Comparison of ENCODE assay signal across 29 mouse cellular contexts in the genomic region with DNA sequence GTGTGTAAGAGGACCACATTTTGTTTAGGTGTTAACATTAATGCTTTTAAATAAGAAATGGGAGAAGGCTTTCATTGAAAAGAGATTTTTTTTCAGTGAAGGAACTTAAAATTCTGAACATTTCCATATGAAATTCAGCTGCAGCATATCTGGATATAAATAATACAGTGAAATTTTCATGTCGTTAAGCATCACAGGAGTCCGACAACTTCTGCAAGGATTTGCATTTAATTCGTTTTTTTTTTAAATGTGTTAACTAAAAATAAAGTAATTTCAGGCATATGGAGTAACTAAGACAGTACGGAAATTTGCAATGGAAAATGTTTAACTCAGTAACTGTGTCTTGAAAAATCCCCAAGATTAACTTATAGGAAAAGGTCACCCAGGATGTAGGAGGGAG.
DNase-seq lines count a peak whose midpoint lies in the region; ATAC-seq and TF ChIP-seq lines count a peak whose summit lies in the region.
"Had no signal": no experiment of that assay in that cellular context is flagged by ENCODE, and none has a peak within 500 bp of the region (broad histone marks: within the 10 kb centered on the region; RNA-seq: fewer than 3 reads in every experiment).

No protein-coding gene starts in this region.

- no peak overlapping the region for H3K4me3 ChIP-seq in forebrain, embryonic 15.5 days
- no peak overlapping the region for H3K4me3 ChIP-seq in forebrain, embryonic 10.5 days
- no peak overlapping the region for H3K4me3 ChIP-seq in cortical plate, adult 2 months (ENCODE audit: insufficient read depth, low read length)
- H3K4me3 ChIP-seq: embryonic facial prominence, embryonic 10.5 days; embryonic facial prominence, embryonic 13.5 days; erythroblast, embryonic 14.5 days; gastrocnemius, adult 2 months; heart, embryonic 12.5 days; heart, embryonic 15.5 days; hindbrain, embryonic 10.5 days; hindbrain, embryonic 13.5 days; intestine, embryonic 15.5 days had no signal

- H3K4me1 ChIP-seq in forebrain, embryonic 15.5 days = no peaks in the 10 kb centered on the region
- H3K4me1 ChIP-seq in forebrain, embryonic 10.5 days = no peaks in the 10 kb centered on the region
- no peaks in the 10 kb centered on the region for H3K4me1 ChIP-seq in cortical plate, adult 2 months (ENCODE audit: control insufficient read depth, insufficient read depth, low read length)
- H3K4me1 ChIP-seq: embryonic facial prominence, embryonic 10.5 days; embryonic facial prominence, embryonic 13.5 days; heart, embryonic 12.5 days; heart, embryonic 15.5 days; hindbrain, embryonic 10.5 days; hindbrain, embryonic 13.5 days; intestine, embryonic 15.5 days had no signal

- H3K36me3 ChIP-seq in forebrain, embryonic 15.5 days = no peaks in the 10 kb centered on the region
- no peaks in the 10 kb centered on the region for H3K36me3 ChIP-seq in forebrain, embryonic 10.5 days (replicated peaks)
- H3K36me3 ChIP-seq: embryonic facial prominence, embryonic 10.5 days; embryonic facial prominence, embryonic 13.5 days; heart, embryonic 12.5 days; heart, embryonic 15.5 days; hindbrain, embryonic 10.5 days; hindbrain, embryonic 13.5 days; intestine, embryonic 15.5 days had no signal

- 0 out of 2 replicates have a peak overlapping the region, but pooled peaks have one; percentile 8 for H3K27ac ChIP-seq in forebrain, embryonic 15.5 days (replicated peaks)
- no peak overlapping the region for H3K27ac ChIP-seq in forebrain, embryonic 10.5 days
- H3K27ac ChIP-seq in cortical plate, adult 2 months (ENCODE audit: insufficient read depth, low read length) = peak overlapping the region; percentile 93
- H3K27ac ChIP-seq: embryonic facial prominence, embryonic 10.5 days; embryonic facial prominence, embryonic 13.5 days; gastrocnemius, adult 2 months; heart, embryonic 15.5 days; hindbrain, embryonic 10.5 days; hindbrain, embryonic 13.5 days; intestine, embryonic 15.5 days had no signal

- H3K27me3 ChIP-seq in forebrain, embryonic 15.5 days = no peaks in the 10 kb centered on the region
- no peaks in the 10 kb centered on the region for H3K27me3 ChIP-seq in forebrain, embryonic 10.5 days (ENCODE audit: poor library complexity, severe bottlenecking)
- H3K27me3 ChIP-seq: embryonic facial prominence, embryonic 13.5 days; heart, embryonic 12.5 days; heart, embryonic 15.5 days; hindbrain, embryonic 13.5 days; intestine, embryonic 15.5 days had no signal

- 67% methylated on average over 4 of the region's 4 CpGs for whole genome bisulfite sequencing in forebrain, embryonic 15.5 days
- WGBS in forebrain, embryonic 10.5 days = 86% methylated on average over 4 of the region's 4 CpGs

- no peak for DNase-seq in forebrain, embryonic 10.5 days (ENCODE audit: extremely low spot score, low spot score)
- DNase-seq in frontal cortex, postnatal 14 days (ENCODE audit: low spot score in 2 of 2) = no peak
- no peak for DNase-seq in spleen, adult 12 weeks (ENCODE audit: low spot score)
- DNase-seq: adrenal gland, adult 8-10 months; adrenal gland, postnatal 25 days; cerebellum, adult 11 months; cerebellum, adult 2 months; cerebellum, adult 9-11 months; cerebellum, postnatal 25 days; embryo, embryonic 11 days; gastrocnemius, adult 2 months; gastrocnemius, postnatal 14 days; heart, adult 18-20 months; heart, postnatal 10 days; heart, postnatal 36 days; kidney, adult 11 months had no signal

- no peak overlapping the region for H3K9ac ChIP-seq in forebrain, embryonic 15.5 days (replicated peaks)
- H3K9ac ChIP-seq: embryonic facial prominence, embryonic 13.5 days; heart, embryonic 12.5 days; heart, embryonic 15.5 days; hindbrain, embryonic 13.5 days; intestine, embryonic 15.5 days had no signal

- no peak for ATAC-seq in forebrain, embryonic 15.5 days (replicated peaks)
- peak; percentile 81 for ATAC-seq in frontal cortex, adult (ENCODE audit: low TSS enrichment)
- ATAC-seq: activated CD4-positive, CD25-positive, alpha-beta regulatory T cell, adult 4 months; hindbrain, embryonic 16.5 days; intestine, embryonic 15.5 days had no signal

- no peaks in the 10 kb centered on the region for H3K9me3 ChIP-seq in forebrain, embryonic 15.5 days
- 0 out of 2 replicates have a peak, but pooled peaks cover 4% of the 10 kb centered on the region for H3K9me3 ChIP-seq in forebrain, embryonic 10.5 days
- H3K9me3 ChIP-seq: embryonic facial prominence, embryonic 10.5 days; embryonic facial prominence, embryonic 13.5 days; heart, embryonic 12.5 days; heart, embryonic 15.5 days; hindbrain, embryonic 10.5 days; hindbrain, embryonic 13.5 days; intestine, embryonic 15.5 days had no signal

- H3K4me2 ChIP-seq in forebrain, embryonic 15.5 days (replicated peaks) = no peak overlapping the region
- H3K4me2 ChIP-seq: embryonic facial prominence, embryonic 13.5 days; heart, embryonic 12.5 days; heart, embryonic 15.5 days; hindbrain, embryonic 13.5 days; intestine, embryonic 15.5 days had no signal

- TF ChIP-seq CTCF in cortical plate, adult 2 months (IDR thresholded peaks at IDR 0.05; ENCODE audit: extremely low read depth, insufficient read depth, low read length) = no peak

- no peak for TF ChIP-seq POLR2A in cortical plate, adult 2 months (IDR thresholded peaks at IDR 0.05; ENCODE audit: extremely low read depth, insufficient read depth, low read length)
